Mouse (Mus musculus): ENCODE results near the gene Fli1. TPM values are rescaled to one million over a fixed set of nuclear protein-coding genes. Genes with fewer than 3 reads are reported as not detected.

The Fli1 gene
- 10 to 100 TPM; 81.7 to 99.3 TPM for polyA plus RNA-seq (2017; shearing (Covaris generic))

DNA sequence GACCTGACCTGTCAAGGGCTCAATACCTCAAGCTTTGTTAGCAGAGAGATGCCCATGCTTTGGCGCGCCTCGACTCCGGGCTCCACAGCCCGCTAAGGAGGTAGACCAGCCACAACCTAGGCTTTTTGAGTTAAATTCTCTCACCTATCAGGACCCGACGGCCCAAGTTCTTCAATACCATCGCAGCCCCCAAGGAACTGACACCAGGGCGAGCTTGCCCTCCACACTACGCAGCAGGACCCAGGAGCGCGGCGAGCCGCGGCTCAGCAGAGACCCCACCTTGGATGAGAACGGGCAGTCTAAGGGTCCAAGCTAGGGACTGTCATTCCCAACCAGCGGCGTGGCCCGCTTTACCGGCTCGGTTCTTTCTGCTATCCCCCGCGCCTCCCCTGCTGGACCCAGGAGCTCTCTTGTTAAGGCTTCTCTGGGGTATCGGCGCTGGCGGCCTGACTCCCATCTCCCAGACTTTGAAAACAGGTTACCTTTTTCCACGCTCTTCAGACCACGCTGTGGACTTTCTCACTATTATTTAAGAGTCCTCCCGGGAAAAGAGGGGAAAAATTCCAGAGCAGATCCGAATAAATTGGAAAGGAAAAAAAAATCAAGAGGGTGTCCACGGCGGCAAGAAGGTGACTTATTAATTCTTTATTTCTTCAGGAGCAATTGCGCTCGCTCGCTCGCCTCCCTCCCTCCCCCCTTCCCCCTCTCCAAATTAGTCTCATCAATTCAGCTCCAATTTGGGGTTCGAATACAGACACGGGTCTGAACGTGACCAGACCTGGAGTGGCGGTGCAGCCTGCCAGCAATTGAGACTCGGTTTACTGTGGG lies at the start of gene Fli1:
Gene Fli1, minus strand, starts transcription at position 650 of the 828 bp plus-strand sequence.

Other genes with a start within 250 kb of the Fli1 start
- under 1 TPM in 1 of 2 experiments, not detected in 1; 0.07 TPM for gene Kcnj5, start 198.5 kb downstream of the Fli1 start, polyA plus RNA-seq (2017; shearing (Covaris generic))
- under 1 TPM in 1 of 2 experiments, not detected in 1; 0.15 TPM for gene Kcnj1, start 170.4 kb downstream of the Fli1 start, polyA plus RNA-seq (2017; shearing (Covaris generic))
- 100 to 1,000 TPM; 702 to 862 TPM for gene Ets1, start 93.4 kb upstream of the Fli1 start, polyA plus RNA-seq (2017; shearing (Covaris generic))